Mouse (Mus musculus) right cerebral cortex, postnatal 36 days (tissue): Measurements from ENCODE around the gene Rpl31.

Experiments used
- DNase-seq, 2 experiments: peaks; one replicate each; pipeline ENCODE4 v3.0.0; 2022; ENCODE audit warnings: low spot score in 2 of 2, mixed read lengths in 1 of 2

Rpl31 gene

DNA sequence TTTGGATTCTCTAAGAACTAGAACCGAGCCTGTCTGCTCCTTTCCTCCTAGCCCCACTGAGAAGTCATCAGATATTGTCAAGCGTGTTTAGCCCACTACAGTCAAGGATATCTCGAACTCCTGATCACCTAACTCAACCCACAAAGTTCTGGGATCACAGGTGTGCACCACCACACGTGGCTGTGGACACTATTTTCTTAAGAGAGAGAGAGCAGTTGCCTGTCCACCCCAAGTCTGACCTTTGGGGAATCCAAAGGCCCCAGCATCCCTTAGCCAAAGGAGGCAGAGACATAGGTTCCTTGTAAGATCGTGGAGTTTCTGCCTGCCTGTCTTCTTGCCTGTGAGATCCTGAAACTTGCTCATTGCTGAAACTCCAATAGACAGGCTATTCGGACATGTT is 597 bp upstream of the Rpl31 start:
- no peak for DNase-seq

DNA sequence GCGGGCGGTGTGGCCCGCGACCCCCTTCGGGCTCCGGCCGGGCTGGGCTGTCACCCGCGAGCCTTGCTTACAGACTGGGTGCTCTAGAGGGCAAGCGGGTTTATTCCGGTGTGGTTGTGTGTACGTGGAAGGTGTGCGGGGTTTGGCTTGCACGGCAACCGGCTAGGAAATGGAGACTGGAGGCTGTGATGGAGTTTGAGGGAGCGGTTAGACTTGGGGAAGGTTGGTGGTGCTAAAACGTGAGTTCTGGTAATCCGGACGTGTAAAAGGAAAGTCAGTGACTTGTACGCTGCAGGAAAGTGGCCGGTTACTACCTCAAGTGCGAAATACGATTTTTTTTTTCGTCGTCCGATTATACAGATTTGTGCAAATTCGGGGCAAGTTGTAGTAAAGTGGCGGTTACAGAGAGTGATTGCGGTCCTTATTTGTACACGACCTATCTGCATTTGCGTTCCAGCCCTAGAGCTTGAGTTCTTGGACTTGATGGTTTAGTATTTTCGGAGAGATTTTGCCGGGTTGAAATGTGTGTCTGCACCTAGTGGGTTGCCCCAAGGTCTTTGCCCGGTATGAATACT is 712 bp downstream of the Rpl31 start:
- peak in 1 of 2 experiments; percentile 23 for DNase-seq

DNA sequence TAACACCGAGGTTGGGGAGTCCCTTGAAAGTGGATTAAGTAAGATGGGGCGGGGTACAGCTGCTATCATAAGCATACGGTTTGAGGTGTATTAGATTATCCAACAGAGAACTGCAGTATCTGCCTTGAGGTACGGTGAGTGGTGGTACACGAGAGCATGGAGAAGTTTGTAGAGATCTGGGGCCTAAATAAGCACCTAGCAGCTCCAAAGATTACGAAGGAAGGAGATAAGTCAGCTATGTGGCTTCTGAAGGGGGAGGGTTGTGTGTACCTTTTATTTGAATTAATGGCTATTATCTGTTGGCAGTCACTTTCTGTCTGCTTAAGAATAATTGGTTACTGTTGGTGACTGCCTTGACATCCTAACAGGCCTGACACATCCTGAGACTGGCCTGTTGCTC is 2.8 kb downstream of the Rpl31 start:
- DNase-seq, result no peak

DNA sequence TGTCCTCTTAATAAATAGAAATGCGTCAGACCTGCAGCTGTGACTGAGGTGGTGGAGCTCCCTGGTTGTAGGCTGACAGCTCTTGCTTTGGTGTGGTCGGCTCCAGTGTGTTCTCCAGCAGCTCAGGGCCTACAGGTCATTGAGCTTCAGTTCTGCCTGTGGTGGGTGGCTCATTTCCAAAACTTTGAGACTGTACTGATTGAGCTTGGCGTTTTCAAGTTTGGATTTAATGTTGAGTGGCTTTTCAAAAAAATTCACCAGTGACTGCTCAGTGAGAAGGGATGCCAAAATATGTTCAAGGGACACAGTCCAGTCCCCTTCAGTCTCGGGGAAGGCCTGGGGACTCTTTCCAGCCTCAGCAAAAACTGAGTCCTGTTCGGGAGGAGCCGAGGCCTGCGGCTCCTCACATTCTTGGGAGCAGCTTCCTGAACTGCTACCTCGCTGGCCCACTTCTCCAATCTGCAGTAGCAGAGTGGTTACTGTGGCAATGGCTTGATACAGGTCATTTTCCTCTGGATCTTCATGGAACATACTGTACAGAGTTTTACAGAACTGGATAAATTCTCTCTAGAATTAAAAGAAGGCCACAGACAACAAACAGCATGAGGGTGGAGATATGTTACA is 4.7 kb downstream of the Rpl31 start:
- no peak for DNase-seq

DNA sequence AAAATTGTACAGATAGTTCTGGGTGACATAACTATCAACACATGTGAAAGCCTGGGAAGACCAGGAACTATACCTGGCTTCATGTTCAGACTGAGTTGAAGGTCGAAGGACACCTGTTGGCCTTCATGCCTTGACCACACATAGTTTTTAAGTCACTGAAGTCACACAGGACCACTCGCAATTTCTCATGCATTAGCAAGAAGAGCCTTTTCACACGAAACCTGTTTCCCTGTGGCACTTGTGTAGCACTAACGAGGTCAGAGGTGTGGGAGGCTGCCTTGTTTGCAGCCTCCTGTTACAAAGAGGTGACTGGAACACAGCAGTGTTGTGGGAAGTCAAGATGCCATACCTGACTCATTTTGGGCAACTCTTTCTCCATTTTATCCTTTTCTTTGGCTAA is 5.7 kb downstream of the Rpl31 start:
- no peak for DNase-seq

DNA sequence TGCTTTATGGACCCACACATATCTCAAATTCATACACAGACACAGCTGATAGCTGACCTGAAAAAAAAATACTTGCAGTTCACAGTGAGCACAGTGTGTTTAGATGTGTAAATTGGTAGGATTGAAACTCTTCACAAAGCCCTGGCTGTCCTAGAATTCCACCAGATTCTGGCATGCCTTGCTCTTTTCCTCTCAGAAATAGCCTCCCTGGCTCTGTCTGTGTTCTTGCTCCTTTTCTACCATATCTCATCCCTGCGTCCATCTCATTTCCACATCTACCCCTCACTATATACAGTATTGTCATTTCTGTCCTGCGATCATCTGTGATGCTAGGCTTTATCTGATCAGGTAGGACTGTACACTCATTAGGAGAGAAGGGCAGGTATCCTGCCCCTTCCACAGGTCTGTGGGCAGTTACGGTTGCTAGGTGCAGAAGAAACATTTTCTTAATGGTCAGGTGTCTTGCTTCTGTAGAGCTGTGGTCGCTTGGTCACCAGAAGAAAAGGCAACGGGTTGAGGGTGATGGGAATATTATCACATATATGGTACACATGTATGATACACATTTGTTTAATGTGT is 6.7 kb downstream of the Rpl31 start:
- DNase-seq, result no peak

DNA sequence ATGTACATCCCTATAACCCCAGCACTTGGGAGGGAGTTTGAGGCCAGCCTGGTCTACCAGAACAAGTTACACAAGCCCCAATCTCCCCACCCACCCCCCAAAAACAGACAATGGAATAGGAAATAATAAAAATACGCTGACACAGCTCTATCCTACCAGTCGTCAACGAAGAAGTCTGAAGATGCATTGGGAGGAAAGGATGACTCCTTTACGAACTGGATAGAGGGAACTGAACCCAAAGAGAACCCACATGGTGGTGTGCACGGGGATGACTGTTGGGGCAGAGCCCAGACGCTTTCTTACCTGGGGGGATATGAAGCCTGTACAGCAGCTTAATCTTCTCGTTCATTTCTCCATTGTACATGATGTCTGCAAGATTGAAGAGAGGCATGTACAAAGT is 8.5 kb downstream of the Rpl31 start:
- DNase-seq, result no peak

DNA sequence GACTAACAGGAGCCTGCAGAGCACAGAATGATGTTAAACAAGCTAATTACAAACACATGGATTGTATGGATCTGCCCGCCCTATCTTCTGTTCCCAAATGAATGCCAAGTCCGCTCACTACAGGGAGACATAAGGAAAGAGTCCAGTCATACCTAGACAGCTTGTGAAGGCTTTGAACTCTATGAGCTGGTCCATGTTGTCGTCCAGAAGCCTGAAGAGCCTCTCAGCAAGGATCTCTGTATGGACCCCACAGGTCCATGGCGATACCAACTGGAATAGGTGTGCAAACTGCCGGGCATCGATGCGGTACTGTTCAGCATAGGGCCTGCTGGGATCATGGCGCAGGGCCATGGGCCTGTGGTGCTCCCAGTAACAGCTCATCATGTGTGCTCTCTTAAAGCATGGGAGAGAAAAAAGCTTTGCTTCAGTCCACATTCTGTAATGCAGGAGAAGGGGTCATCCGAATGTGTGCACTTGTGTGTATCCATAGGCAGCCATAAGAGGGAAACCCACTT is 9.1 kb downstream of the Rpl31 start:
- no peak for DNase-seq

DNA sequence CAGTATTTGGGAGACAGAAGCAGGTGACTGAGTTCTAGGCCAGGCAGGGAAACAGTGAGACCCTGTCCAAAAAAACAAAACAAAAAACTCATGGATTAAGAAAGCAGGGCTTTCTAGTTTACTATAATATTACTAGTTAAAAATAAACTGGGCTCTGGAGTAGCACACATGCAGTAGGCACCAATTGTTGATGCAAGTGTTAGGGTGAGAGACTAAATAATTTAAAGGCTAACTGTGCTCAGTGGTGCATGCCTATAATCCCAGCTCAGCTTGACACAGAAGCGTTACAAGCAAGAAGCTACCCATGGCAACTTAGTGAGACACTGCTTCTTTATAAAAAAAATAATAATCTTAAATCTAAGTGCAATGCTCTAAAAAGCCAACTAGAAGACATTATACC is 10.9 kb downstream of the Rpl31 start:
- no peak for DNase-seq

DNA sequence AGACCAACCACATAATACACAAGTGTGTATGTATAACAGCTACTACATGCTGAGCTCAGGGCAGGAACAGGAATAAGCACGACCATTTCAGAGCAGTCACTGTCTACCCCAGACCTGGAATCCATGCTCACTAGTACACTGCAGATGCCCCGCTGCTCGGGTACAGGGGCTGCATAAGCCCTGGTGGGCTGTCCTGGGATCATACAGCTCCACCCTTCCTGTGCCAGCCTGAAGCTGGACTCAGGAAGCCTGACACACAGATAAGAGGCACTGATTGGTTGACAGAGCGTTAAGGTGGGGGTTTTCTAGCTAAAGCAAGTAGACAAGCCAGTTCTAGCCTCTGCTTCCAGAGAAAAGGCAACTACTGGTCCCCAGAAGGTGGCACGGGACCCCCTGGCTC is 11.4 kb downstream of the Rpl31 start:
- no peak for DNase-seq

DNA sequence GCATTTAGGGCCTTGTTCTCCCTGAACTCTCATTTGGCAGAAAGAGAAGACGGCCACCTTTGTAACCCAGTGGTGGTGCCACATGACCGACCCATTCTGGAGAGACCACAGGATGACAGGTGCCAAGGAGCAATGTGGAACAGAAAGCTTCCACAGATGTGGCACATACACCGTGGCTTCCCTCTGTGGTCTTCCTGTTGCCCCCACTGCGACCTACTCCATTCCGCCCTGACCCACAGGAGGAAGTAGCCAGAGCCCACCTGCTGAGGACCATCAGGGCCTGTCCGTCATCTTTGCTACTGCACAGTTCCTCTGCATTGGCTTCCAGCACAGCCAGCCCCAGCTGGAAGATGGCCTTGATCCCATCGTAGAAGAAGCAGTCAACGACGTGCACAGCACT is 13.4 kb downstream of the Rpl31 start:
- DNase-seq, result no peak

DNA sequence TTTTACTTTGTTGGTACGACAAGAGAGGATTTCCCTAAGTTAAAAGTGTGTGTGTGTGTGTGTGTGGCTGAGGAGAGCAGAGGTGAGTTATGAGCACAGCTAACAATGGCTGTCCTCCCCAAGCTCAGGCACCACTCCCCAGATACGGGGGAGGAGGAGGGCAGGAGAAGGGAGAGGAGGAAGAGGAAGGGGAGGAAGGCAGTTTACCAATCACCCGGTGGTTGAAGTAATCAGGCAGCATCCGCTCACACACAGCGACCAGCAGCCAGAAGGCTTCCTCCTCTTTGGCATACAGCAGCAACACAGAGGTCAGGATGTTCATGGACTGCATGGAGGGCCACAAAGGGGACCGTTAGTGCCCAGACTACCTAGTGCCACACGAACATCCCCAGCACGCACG is 17.3 kb downstream of the Rpl31 start:
- DNase-seq, result no peak

DNA sequence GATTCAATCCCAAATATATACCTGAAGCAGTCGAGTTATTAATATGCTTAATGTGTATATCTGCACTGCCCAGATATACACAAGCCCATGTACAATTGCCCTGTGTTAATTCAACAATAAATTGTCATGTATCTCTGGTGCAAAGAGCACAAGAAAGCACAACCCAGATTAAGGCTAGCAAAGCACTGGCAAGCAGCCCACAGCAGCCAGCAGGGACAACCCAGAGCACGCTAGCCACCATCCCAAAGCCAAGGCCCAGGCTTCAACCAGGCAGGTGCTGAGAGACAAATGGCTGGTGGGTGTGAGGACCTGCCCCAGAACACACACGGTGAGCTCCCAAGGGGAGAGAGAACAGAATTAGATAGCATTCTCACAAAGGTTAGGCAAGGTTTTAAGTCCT is 18.8 kb downstream of the Rpl31 start:
- no peak for DNase-seq

DNA sequence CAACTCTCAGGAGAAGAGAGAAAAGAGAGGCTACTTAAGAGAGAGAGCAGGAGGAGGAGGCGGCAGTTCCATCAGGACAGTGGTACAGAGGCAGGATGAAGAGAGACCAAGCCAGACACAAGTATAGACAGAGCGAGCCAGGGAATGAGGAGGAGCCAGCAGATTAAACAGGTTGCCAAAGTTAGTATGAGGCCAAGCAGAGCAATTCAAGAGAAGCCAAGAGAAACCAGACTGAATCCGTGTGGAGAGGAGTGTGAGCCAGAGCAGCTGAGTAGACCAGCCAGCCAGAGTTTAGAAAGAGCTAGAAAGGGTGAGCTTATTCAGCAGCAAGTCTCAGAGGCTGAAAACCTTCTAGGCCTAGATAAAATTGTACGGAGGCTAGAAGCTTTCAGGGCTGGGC is 19.9 kb downstream of the Rpl31 start:
- no peak for DNase-seq

DNA sequence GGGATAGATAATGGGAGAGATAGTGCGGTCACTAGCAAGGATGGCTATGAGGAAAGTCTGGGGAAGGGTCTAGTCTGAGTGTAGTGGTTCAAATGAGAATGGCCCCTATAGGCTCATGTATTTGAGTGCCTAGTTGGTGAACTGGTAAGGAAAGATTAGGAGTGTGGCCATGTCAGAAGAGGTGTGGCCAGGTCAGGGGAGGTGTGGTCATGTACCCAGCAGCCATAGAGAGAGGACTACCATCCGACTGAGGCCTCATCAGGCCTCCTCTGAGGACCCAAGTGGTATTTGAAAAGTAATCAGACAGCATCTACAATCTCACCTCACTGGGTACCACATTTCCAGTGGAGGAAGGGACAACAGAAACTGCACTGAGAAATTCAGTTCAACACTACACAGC is 20.5 kb downstream of the Rpl31 start:
- DNase-seq, result no peak

DNA sequence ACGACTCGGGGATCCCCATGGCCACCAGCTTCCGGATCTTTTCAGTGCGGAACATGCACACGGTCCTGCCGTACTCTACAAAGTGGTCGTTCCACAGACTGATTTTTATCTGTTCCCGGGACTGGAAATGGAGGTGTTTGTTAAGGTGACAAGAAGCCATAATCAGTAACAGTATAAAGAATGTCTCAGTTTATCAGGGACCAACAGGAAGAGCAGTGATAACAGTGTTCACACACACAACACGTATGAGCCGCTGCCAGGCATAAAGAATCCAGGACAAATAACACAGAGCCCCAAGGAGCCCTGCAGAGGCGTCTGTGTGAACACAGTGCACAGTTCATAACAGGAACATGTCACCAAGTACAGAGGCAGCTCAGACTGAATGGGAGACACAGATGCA is 21.7 kb downstream of the Rpl31 start:
- no peak for DNase-seq

DNA sequence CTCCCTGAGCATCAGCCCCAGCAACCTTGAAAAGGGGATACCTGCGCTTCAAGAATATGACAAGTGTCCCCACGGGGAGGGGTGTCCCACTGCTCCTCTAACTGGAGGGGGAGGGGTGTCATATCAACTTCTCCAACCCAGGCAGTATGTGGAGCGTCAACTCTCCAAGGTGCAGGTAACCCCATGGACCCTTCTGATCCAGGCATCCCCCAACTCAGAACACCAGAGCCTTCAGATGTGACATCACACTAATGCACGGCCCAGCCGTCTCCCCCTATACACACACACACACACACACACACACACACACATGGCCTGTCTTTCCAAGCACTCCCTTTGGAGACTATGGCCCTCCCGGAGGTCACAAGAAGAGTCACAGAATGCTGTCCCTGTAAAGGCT is 24.0 kb downstream of the Rpl31 start:
- no peak for DNase-seq

DNA sequence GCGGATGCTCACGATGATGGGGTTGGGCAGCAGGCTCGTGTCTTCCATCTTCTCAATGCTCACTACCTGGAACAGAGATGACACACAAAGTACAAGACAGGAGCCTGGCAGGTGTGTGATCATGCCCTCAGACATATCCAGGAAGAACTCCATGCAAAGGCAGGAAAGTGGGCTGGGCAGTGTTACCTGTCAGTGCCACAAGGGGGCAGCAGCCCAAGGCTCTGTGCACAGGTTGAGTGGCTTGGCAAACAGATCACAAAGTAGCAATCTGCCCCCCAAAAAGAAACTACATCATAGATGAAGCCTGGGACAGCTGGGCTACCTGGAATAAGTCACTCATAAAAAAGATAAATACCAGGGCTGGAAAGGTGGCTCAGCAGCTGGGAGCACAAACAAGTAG is 24.5 kb downstream of the Rpl31 start:
- peak; percentile 44 to 64 for DNase-seq

DNA sequence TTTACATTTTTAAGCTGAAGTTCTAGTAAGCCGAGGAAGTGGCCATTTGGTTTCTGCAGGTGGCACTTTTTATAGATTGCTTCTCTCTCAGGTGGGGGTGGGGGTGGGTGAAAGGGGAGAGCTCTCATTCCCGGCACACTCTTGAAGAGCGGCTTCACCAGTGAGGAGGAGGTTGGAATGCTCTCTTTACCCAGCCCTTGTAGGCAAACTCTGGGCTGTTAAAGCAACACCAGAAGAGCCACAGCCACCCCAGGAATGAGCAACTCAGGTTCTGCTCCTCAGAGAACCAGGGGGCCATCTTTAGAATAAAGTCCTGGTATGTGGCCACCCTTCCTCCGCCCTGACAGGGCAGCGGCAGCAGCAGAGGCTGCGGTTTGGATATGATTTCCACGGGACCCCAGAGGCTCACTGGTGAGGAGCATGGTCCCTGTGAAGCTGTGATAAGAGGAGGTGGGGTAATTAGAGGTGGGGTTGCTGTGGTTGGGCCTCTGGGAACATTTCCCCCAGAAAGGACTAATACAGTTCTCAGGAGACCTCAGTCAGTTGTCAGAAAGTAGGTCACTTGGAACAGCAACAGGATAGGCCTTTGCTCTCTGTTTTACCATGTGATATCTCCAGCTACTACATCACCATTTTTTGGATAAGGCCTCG is 25.7 kb downstream of the Rpl31 start:
- no peak for DNase-seq

DNA sequence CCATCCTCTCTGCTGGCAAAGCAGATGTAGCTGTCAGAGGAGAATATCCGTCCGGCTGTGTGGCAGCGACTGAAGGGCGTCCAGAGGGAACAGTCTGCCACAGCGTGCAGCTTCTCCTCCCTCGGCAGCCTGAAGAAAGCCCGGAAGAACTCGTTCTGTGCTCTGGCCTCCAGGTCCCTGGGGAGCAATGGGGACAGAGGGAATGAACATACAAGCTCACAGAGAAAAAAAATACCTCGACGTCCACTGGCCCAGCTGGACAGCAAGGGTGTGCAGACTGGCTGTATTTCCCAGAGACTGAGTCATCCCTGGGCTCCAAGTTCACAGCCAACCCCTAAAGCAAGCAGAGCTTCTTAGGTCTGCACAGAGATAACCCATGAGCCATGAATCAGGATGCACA is 26.5 kb downstream of the Rpl31 start:
- no peak for DNase-seq

DNA sequence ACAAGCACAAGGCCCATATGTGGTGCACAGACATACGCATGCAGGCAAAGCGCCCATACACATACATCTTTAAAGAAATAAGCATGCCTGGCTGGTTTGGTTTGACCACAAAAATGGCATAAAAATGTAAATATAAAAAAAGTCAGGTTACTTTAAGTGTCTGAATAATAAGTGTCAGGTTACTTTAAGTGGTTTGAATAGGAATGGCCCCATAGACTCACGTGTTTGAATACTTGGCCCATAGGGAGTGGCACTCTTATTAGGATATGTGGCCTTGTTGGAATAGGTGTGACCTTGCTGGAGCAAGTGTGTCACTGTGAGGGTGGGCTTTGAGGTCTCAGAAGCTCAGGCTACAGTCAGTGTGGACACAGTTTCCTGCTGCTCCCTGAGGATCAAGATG is 27.0 kb downstream of the Rpl31 start:
- DNase-seq, result no peak

DNA sequence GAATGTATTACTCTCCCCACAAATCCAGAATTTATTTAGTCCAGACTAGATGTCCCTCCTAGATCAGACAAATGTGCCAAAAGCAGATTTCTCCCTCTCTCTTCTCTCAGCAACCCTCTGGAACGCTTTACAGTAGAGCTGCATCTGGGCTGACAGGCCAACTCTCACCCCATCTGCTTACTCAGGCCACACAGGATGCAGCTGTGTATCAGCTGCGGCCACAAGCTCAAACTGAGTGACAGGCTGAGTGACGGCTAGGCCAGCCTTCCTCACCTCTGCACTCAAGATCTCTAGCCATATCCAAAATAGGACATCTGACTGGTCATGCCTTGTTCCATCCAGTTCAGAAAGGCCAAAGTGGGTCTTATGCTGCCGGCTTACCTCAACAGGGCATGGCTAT is 28.7 kb downstream of the Rpl31 start:
- no peak for DNase-seq

DNA sequence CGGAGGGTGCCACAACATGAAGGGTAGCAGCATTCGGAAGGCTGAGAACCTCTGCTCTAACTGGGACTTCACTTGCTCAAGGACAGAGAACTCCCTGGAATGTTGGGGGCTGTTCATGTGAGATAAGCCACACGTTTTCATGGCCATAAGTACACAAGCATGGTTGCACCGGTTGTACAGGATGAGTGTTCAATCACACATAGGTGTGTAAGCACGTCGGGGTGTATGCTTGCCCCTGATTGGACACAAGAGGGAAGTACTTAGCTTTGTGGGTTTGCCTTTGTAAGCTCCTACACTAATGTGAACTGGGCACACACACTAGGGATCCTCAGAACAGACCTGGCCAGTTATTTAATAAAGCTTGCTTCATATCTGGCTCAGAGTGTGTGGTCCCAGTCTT is 30.6 kb downstream of the Rpl31 start:
- no peak for DNase-seq
